Mouse (Mus musculus) bone marrow macrophage, adult 2 months (primary cell): ENCODE data around the gene Zfp128.

Source experiments
- CTCF ChIP-seq: IDR thresholded peaks from 2 replicates; pipeline ENCODE4 v1.5.1; 2012; ENCODE audit warnings: low read depth, mild to moderate bottlenecking, low read length, moderate library complexity
- POLR2A ChIP-seq: IDR thresholded peaks from 2 replicates; pipeline ENCODE4 v1.6.1; 2012; ENCODE audit warnings: mild to moderate bottlenecking, low read depth, low read length, borderline replicate concordance

GRCm38 (mm10) chr7:12890928-12891327 is 10.0 kb downstream of the Zfp128 start:
- TF ChIP-seq POLR2A = no peak
- TF ChIP-seq CTCF = no peak
